Mouse (Mus musculus): ENCODE measurements around the gene H60b. TPM values are rescaled to one million over a fixed set of nuclear protein-coding genes. Genes with fewer than 3 reads are reported as not detected.

The H60b gene
- polyA plus RNA-seq, 1 experiment from 2014 or later: 0.49 TPM

DNA sequence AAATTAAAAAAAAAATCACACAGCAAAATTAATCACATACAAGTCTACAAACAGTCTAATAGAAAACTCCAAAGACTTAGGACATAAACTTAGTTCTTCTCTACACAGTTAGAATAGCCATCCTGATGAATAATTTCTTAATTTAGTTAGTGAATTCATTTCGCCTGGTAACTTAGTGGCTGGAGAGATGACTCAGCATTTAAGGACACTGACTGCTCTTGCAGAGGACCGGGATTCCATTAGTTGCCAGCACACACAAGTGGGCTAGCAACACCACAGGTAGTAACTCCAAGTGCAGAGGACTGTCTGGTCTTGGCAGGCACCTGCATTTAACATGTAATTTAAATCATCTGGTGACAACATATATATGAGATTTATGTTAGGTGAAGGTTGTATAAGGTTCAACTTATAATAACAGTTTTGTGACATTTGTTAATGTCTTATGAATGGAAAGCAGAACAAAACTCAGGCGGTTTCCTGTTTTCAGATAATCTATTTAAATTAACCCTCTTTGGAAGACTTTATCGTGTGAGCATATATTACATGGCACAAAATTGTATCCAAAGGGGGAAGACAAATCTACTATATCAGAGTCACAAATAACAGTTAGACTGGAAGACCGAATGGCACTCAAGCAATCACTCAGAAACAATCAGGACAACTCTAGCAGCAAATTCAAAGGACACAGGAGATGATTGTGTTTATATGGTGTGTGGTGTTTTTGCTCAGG, 138.8 kb downstream of the H60b start:
- H3K4me2 ChIP-seq: no peak overlapping the region
- H3K9ac ChIP-seq (replicated peaks): no peak overlapping the region
- no peak for ATAC-seq (ENCODE audit: insufficient number of reproducible peaks, insufficient read depth, low FRiP score, low TSS enrichment, low read depth)
- no peak overlapping the region for H3K27ac ChIP-seq
- no peaks in the 10 kb centered on the region for H3K36me3 ChIP-seq
- H3K4me3 ChIP-seq (replicated peaks): no peak overlapping the region
- WGBS: 79% methylated on average over 5 of the region's 5 CpGs
- H3K9me3 ChIP-seq: no peaks in the 10 kb centered on the region
- no peaks in the 10 kb centered on the region for H3K4me1 ChIP-seq (replicated peaks)
- no peaks in the 10 kb centered on the region for H3K27me3 ChIP-seq

DNA sequence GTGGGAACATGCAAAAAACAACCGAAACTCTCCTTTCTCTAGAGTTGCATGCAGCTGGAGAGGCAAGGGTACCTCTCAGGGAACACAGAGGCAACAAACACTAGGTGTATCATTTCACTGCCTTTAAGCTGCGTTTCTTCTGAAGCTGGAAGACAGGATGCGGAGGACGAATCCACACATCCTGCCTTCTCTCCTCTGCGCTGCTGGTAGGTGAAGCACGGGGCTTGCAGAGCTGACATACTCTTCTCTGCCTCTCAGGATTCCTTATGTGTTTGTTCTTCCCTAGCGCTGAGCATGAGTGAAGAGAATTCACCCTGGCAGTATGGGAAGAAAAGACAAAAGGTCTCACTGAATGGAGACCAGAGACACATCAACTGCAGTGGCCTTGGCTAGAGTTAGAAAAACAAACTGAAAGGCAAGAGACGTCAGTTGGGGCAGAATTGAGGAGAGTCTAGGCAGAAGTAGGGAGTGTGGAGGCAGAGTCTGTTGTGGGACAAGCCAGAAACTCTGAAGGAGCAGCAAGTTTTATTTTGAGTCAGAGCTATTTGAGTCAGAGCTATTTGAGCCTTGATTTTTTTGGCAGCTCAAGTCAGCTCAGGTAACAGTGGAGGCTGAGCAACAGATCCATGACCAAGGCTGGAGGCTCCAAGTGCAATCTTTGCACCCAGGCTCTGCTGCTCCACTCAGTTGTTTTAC, 139.5 kb downstream of the H60b start:
- Histone ChIP-seq H3K27ac (no peak overlapping the region), H3K4me1 (replicated peaks) (no peaks in the 10 kb centered on the region), H3K4me3 (replicated peaks) (no peak overlapping the region), H3K4me2 (no peak overlapping the region), H3K27me3 (no peaks in the 10 kb centered on the region), H3K36me3 (no peaks in the 10 kb centered on the region), H3K9me3 (no peaks in the 10 kb centered on the region), H3K9ac (replicated peaks) (no peak overlapping the region)
- WGBS: 70% methylated on average over 8 of the region's 8 CpGs
- ATAC-seq (ENCODE audit: insufficient number of reproducible peaks, insufficient read depth, low FRiP score, low TSS enrichment, low read depth): no peak

DNA sequence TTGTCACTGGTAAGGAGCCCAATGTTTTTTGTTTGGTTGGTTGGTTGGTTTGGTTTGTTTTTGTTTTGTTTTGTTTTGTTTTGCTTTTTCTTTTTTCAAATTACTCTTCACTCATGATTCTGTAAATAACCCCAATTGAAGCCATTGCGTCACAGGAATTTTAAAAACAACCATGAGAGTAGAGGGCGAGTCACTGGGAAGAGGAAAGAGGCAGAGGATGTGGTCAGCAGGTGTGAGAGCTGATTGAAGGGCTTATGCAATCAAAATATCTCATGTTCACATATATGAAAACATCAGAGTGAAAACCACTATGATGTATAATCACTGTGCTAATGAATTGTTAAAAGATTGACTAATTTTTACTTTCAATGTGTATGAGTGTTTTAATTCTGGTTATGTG, 140.9 kb downstream of the H60b start:
- Histone ChIP-seq H3K9ac (replicated peaks) (no peak overlapping the region), H3K9me3 (no peaks in the 10 kb centered on the region), H3K4me1 (replicated peaks) (no peaks in the 10 kb centered on the region), H3K36me3 (no peaks in the 10 kb centered on the region), H3K27me3 (no peaks in the 10 kb centered on the region), H3K4me2 (no peak overlapping the region), H3K27ac (no peak overlapping the region), H3K4me3 (replicated peaks) (no peak overlapping the region)
- 86% methylated on average over 2 of the region's 2 CpGs for WGBS
- no peak for ATAC-seq (ENCODE audit: insufficient number of reproducible peaks, insufficient read depth, low FRiP score, low TSS enrichment, low read depth)

DNA sequence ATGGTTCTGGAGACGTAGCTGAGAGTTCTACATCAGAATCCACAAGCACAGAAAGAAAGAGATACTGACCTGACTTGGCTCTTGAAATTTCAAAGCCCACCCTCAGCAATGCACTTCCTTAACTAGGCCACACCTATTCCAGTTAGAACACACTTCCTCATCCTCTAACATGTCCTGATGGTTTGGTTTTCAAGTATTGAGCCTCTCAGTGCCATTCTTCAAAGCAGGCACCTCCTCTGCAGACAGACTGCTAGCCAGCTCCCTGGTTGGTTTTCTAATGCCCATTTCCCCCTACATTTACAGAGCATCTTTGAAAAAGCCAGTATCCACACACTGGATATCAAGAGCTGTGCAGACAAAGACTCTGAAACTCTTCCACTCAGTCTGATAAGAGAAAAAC, 143.3 kb downstream of the H60b start:
- WGBS: 94% methylated on average over 1 of the region's 1 CpGs
- H3K9me3 ChIP-seq: no peaks in the 10 kb centered on the region
- H3K36me3 ChIP-seq: no peaks in the 10 kb centered on the region
- no peak for ATAC-seq (ENCODE audit: insufficient number of reproducible peaks, insufficient read depth, low FRiP score, low TSS enrichment, low read depth)
- H3K9ac ChIP-seq (replicated peaks): no peak overlapping the region
- no peak overlapping the region for H3K4me3 ChIP-seq (replicated peaks)
- H3K27me3 ChIP-seq: no peaks in the 10 kb centered on the region
- no peak overlapping the region for H3K4me2 ChIP-seq
- no peak overlapping the region for H3K27ac ChIP-seq
- H3K4me1 ChIP-seq (replicated peaks): no peaks in the 10 kb centered on the region

DNA sequence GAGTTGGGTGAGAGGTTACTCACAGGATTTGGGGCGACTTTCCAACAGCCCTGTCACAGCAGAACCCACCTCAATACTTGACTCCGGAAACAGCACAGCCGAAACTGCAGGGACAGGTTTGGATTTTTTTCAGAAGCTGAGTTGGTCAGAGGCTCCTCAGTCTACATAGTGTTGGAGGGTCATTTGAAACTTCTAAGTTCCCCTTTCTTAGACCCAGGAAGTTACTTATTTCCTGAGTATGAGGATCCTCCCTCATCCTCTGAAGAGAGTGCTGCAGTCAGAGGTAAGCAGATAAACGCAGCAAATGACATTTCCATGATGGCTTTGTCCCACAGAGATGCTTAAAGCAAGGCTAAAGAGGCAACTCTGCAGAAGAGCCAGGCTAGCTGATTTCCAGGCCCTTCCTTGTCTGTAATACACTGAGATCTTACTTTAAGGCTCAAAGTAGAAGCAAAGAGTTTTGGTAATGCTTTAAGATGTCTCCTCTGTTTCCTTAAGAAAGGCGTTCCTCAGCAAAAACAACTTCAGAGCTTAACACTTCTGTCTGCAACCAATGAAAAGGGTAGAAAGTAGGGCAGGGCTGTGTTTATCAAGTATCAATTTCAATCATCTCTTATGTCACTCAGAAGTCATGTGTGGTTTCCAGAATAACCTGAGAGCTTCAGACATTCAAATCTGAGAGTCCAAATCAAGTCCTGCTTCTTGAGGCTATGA, 144.1 kb downstream of the H60b start:
- H3K9me3 ChIP-seq: no peaks in the 10 kb centered on the region
- H3K27me3 ChIP-seq: no peaks in the 10 kb centered on the region
- no peak for ATAC-seq (ENCODE audit: insufficient number of reproducible peaks, insufficient read depth, low FRiP score, low TSS enrichment, low read depth)
- H3K4me1 ChIP-seq (replicated peaks): no peaks in the 10 kb centered on the region
- no peak overlapping the region for H3K4me2 ChIP-seq
- H3K9ac ChIP-seq (replicated peaks): no peak overlapping the region
- H3K4me3 ChIP-seq (replicated peaks): no peak overlapping the region
- H3K36me3 ChIP-seq: no peaks in the 10 kb centered on the region
- 74% methylated on average over 5 of the region's 5 CpGs for WGBS
- no peak overlapping the region for H3K27ac ChIP-seq

DNA sequence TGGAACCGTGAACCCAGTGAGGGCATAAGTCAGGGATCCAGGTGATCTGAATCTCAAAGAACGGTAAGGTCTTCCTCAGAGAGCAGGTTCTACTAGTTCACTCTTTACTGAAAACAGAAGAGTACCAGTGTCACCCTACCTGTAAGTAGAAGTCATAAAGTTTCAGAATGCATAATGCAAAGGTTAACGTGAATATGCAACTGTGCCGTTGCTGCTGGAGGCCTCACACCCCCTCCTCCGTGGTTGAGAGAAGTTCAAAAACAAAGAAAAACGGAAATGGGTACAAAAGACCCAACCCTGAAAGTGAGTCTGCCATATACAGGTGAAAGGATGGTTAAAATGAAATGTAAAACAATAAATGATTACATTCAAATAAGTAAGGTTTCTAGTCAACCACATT, 145.3 kb downstream of the H60b start:
- Histone ChIP-seq H3K9ac (replicated peaks) (no peak overlapping the region), H3K4me3 (replicated peaks) (no peak overlapping the region), H3K9me3 (no peaks in the 10 kb centered on the region), H3K4me1 (replicated peaks) (no peaks in the 10 kb centered on the region), H3K36me3 (no peaks in the 10 kb centered on the region), H3K27ac (no peak overlapping the region), H3K27me3 (no peaks in the 10 kb centered on the region; the same call in 1 of the 2 replicates), H3K4me2 (no peak overlapping the region)
- ATAC-seq (ENCODE audit: insufficient number of reproducible peaks, insufficient read depth, low FRiP score, low TSS enrichment, low read depth): no peak
- WGBS: 91% methylated on average over 6 of the region's 6 CpGs

DNA sequence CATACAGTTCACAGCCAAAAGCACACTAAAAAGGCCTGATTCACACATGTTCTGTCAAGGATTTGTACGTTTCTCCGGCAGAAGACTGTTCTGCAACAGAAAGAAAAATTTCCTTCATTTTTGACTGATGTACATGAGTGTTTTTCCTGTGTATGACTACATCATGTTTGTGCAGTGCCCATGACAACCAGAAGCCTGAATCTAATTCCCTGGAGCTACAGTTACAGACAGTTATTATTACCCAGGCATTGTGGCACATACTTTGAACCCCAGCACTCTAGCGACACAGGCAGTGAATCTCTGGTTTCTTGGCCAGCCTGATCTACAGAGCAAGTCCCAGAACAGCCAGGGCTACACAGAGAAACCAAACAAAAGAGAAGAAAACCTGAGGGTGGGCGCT, 147.4 kb downstream of the H60b start:
- no peak overlapping the region for H3K27ac ChIP-seq
- H3K4me3 ChIP-seq (replicated peaks): no peak overlapping the region
- ATAC-seq (ENCODE audit: insufficient number of reproducible peaks, insufficient read depth, low FRiP score, low TSS enrichment, low read depth): no peak
- no peaks in the 10 kb centered on the region; the same call in 1 of the 2 replicates for H3K27me3 ChIP-seq
- no peaks in the 10 kb centered on the region for H3K4me1 ChIP-seq (replicated peaks)
- no peak overlapping the region for H3K4me2 ChIP-seq
- 83% methylated on average over 4 of the region's 4 CpGs for WGBS
- no peak overlapping the region for H3K9ac ChIP-seq (replicated peaks)
- H3K9me3 ChIP-seq: no peaks in the 10 kb centered on the region
- no peaks in the 10 kb centered on the region for H3K36me3 ChIP-seq

DNA sequence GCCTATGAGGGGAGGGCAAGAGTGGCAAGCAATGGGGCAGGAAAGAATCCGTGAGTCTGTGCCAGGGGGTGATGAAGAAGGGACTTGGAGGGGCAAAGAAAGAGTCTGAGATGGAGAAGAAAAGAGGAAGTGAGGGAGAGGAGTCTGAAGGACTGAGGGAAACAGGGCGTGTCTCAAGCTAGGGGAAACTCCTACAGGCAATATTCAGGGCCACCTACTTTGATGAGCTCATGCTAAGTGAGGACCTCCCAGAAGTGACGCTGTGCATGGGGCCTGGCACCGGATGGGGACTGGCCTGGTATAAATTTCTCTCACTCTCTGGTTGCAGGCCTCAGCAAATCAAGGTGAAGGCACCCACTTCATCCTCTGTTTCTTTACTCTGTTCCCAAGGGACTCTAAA, 148.1 kb downstream of the H60b start:
- Histone ChIP-seq H3K4me2 (no peak overlapping the region), H3K27me3 (no peaks in the 10 kb centered on the region; the same call in 1 of the 2 replicates), H3K4me3 (replicated peaks) (no peak overlapping the region), H3K36me3 (no peaks in the 10 kb centered on the region), H3K4me1 (replicated peaks) (no peaks in the 10 kb centered on the region), H3K27ac (no peak overlapping the region), H3K9ac (replicated peaks) (no peak overlapping the region), H3K9me3 (no peaks in the 10 kb centered on the region)
- no peak for ATAC-seq (ENCODE audit: insufficient number of reproducible peaks, insufficient read depth, low FRiP score, low TSS enrichment, low read depth)
- 54% methylated on average over 4 of the region's 4 CpGs for WGBS

DNA sequence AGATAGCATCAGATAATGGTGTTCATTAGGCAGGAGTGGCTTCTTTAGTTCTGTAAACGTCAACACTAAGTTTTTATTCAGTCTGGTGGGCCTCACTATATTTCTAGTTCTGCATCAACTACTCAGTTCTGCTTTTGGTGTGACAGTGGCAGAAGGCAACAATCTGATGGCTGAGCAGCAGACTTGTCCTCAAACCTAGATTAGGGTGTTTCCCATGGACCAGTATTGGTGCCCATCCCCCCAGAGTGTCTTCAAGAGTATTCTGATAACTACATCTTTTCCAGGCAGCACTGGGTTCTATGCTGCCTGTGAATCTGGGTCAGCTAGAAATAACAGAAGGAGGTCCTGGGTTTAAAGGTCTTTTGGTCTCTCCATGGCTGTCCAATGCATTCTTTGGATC, 149.8 kb downstream of the H60b start:
- Histone ChIP-seq H3K4me2 (no peak overlapping the region), H3K9me3 (no peaks in the 10 kb centered on the region), H3K27ac (no peak overlapping the region), H3K4me3 (replicated peaks) (no peak overlapping the region), H3K4me1 (replicated peaks) (no peaks in the 10 kb centered on the region), H3K9ac (replicated peaks) (no peak overlapping the region), H3K27me3 (no peaks in the 10 kb centered on the region; the same call in 1 of the 2 replicates), H3K36me3 (no peaks in the 10 kb centered on the region)
- WGBS: 74% methylated on average over 1 of the region's 1 CpGs
- ATAC-seq (ENCODE audit: insufficient number of reproducible peaks, insufficient read depth, low FRiP score, low TSS enrichment, low read depth): no peak

DNA sequence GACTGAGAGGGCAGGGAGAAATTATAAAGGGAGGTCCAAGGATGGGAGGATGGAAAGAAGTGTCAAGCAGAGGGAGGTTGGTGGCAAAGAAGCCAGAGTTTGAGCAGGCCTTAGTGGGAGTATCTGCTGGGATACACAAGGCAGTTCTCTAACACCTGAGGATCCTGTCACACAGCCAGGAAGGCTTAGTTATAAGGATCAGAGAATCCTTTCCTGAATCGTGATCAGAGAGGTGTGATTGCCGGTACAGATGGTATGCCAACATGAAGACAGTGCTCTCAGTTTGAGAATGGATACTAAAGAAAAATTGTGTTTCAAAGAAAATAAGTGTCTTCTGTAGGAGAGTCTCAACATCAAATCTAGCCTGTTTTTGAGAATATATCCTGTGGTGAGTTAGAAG, 164.5 kb downstream of the H60b start:
- no peak overlapping the region for H3K4me2 ChIP-seq
- H3K9me3 ChIP-seq: no peaks in the 10 kb centered on the region
- ATAC-seq (ENCODE audit: insufficient number of reproducible peaks, insufficient read depth, low FRiP score, low TSS enrichment, low read depth): no peak
- WGBS: 81% methylated on average over 2 of the region's 2 CpGs
- H3K36me3 ChIP-seq: no peaks in the 10 kb centered on the region
- H3K27ac ChIP-seq: no peak overlapping the region
- no peaks in the 10 kb centered on the region for H3K4me1 ChIP-seq (replicated peaks)
- no peaks in the 10 kb centered on the region for H3K27me3 ChIP-seq
- no peak overlapping the region for H3K4me3 ChIP-seq (replicated peaks)
- no peak overlapping the region for H3K9ac ChIP-seq (replicated peaks)

Data from limb, embryonic 12.5 days (tissue).